ENCODE assay signal across 9 mouse cellular contexts in the genomic region with DNA sequence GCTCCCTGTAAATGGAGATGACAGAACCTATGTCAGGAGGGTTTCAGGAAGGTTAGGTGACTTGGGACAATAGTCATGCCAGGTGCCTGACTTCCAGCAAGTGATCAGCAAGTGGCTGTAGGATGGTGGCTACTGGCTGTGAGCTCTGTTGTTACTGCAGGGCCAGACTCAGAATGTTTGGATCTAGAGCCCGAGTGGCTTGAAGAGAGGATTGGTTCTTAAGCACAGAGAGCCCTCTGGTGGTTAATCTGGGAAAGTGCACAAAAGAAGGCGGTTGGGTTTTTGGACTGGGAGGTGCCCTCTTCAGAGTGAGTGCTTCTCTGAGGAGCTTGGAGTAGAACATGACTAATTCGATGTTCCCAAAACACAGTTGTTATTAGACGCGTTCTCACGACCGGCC. TPM values are rescaled to one million over a fixed set of nuclear protein-coding genes. Genes with fewer than 3 reads are reported as not detected.
DNase-seq lines count a peak whose midpoint lies in the region; ATAC-seq lines count a peak whose summit lies in the region.
"Had no signal": no experiment of that assay in that cellular context is flagged by ENCODE, and none has a peak within 500 bp of the region (broad histone marks: within the 10 kb centered on the region; RNA-seq: fewer than 3 reads in every experiment).

No protein-coding gene starts in this region.

- H3K9ac ChIP-seq in forebrain, embryonic 14.5 days (ENCODE audit: low read length): no peak overlapping the region
- no peak overlapping the region for H3K9ac ChIP-seq in forebrain, embryonic 13.5 days
- H3K9ac ChIP-seq: neural tube, embryonic 13.5 days had no signal

- 68% methylated on average over 7 of the region's 7 CpGs for WGBS in forebrain, embryonic 14.5 days
- 66% methylated on average over 7 of the region's 7 CpGs for WGBS in forebrain, embryonic 13.5 days

- H3K9me3 ChIP-seq in forebrain, embryonic 14.5 days (replicated peaks; ENCODE audit: control insufficient read depth, low read length): no peaks in the 10 kb centered on the region
- H3K9me3 ChIP-seq in forebrain, embryonic 13.5 days (replicated peaks): no peaks in the 10 kb centered on the region
- H3K9me3 ChIP-seq: neural tube, embryonic 13.5 days had no signal

- no peaks in the 10 kb centered on the region for H3K4me1 ChIP-seq in forebrain, embryonic 14.5 days (ENCODE audit: control insufficient read depth, insufficient read depth, low read length)
- no peaks in the 10 kb centered on the region for H3K4me1 ChIP-seq in forebrain, embryonic 13.5 days
- H3K4me1 ChIP-seq: neural tube, embryonic 13.5 days had no signal

- no peaks in the 10 kb centered on the region for H3K27me3 ChIP-seq in forebrain, embryonic 14.5 days (replicated peaks; ENCODE audit: control insufficient read depth, insufficient read depth, low read length)
- H3K27me3 ChIP-seq in forebrain, embryonic 13.5 days: no peaks in the 10 kb centered on the region
- H3K27me3 ChIP-seq: neural tube, embryonic 13.5 days had no signal

- no peak overlapping the region for H3K4me3 ChIP-seq in forebrain, embryonic 14.5 days (ENCODE audit: low read depth, low read length)
- H3K4me3 ChIP-seq in forebrain, embryonic 13.5 days: no peak overlapping the region
- H3K4me3 ChIP-seq: neural tube, embryonic 13.5 days had no signal

- no peak overlapping the region for H3K4me2 ChIP-seq in forebrain, embryonic 14.5 days (ENCODE audit: low read length)
- H3K4me2 ChIP-seq in forebrain, embryonic 13.5 days: no peak overlapping the region
- H3K4me2 ChIP-seq: neural tube, embryonic 13.5 days had no signal

- no peak overlapping the region for H3K27ac ChIP-seq in forebrain, embryonic 14.5 days (ENCODE audit: low read depth, low read length)
- no peak overlapping the region for H3K27ac ChIP-seq in forebrain, embryonic 13.5 days
- H3K27ac ChIP-seq: neural tube, embryonic 13.5 days had no signal

- DNase-seq in forebrain, embryonic 14.5 days (ENCODE audit: low spot score): peak; percentile 73
- peak; percentile 55 for DNase-seq in adrenal gland, adult 8-10 months
- DNase-seq in embryo, embryonic 11 days: peak; percentile 75
- peak; percentile 67 to 72 for DNase-seq in heart, postnatal 36 days
- DNase-seq in layer of hippocampus, postnatal 14 days (ENCODE audit: low spot score in 2 of 2): peak; percentile 72 to 86
- DNase-seq in lung, postnatal 4 days: peak; percentile 65 to 82
- DNase-seq in spleen, adult 18-20 months: peak; percentile 33 to 50

- ATAC-seq in forebrain, embryonic 14.5 days: no peak
- no peak for ATAC-seq in forebrain, embryonic 13.5 days

- no peaks in the 10 kb centered on the region for H3K36me3 ChIP-seq in forebrain, embryonic 14.5 days (ENCODE audit: control insufficient read depth, insufficient read depth, low read length)
- H3K36me3 ChIP-seq in forebrain, embryonic 13.5 days (ENCODE audit: poor library complexity, severe bottlenecking): no peaks in the 10 kb centered on the region
- H3K36me3 ChIP-seq: neural tube, embryonic 13.5 days had no signal

- intact Hi-C loops in heart, postnatal 36 days (cut with DNase I): no loop called here

RNA-seq across cellular contexts. Expression of gene Slc36a1, which starts 36.4 kb away (rescaled TPM):
- polyA plus RNA-seq in forebrain, embryonic 14.5 days (2014; fragmentation: Nextera tagmentation; extraction: Ambion mirVana): 1.8 and 3.2 TPM in 2 replicates
- polyA plus RNA-seq in forebrain, embryonic 13.5 days (2015; fragmentation: Nextera tagmentation; extraction: Ambion mirVana): 1.6 and 2.2 TPM in 2 replicates
- 10 to 100 TPM; 24.4 to 27.7 (median 24.6) TPM for total RNA-seq in adrenal gland, adult 8-10 months (2022)
- total RNA-seq in heart, postnatal 36 days (2021): 10 to 100 TPM in 1 of 2 experiments, 1 to 10 TPM in 1; 9.4 to 10.5 TPM
- 10 to 100 TPM; 60.4 to 63.9 TPM for total RNA-seq in layer of hippocampus, postnatal 14 days (2021)

RNA-seq across cellular contexts. Expression of gene Slc36a2, which starts 55.7 kb away (rescaled TPM):
- polyA plus RNA-seq in forebrain, embryonic 14.5 days (2014; fragmentation: Nextera tagmentation; extraction: Ambion mirVana): 0.15 and 0.27 TPM in 2 replicates
- polyA plus RNA-seq in forebrain, embryonic 13.5 days (2015; fragmentation: Nextera tagmentation; extraction: Ambion mirVana): 0.09 and 0.13 TPM in 2 replicates
- 10 to 100 TPM; 11.2 to 54.4 (median 43.2) TPM for total RNA-seq in adrenal gland, adult 8-10 months (2022)
- total RNA-seq in heart, postnatal 36 days (2021): 10 to 100 TPM; 14.3 to 14.8 TPM
- under 1 TPM; 0.26 to 0.67 TPM for total RNA-seq in layer of hippocampus, postnatal 14 days (2021)

Comparison
In these comparisons a context has a peak if more than half of its experiments do, and no peak if none do; other contexts are left out.
1. RNA of gene Slc36a2, which starts 55.7 kb away (total RNA-seq): 11.2 to 54.4 TPM in adrenal gland, adult 8-10 months and 14.3 to 14.8 TPM in heart, postnatal 36 days; 0.26 to 0.67 TPM in layer of hippocampus, postnatal 14 days; every median in the first group is over 4 times any median in the second.
2. Peak in every context shown above with its lines, with median percentiles within 50 percentile points of each other: DNase-seq.